Mouse (Mus musculus): ENCODE results near the gene Dgkh. TPM values are rescaled to one million over a fixed set of nuclear protein-coding genes. Genes with fewer than 3 reads are reported as not detected.

Gene Dgkh
- polyA plus RNA-seq, 1 experiment from 2014 or later = 0.94 TPM

- Histone ChIP-seq H3K9me3 (ENCODE audit: control insufficient read depth) (no peaks in the 10 kb centered on the region), H3K4me2 (replicated peaks; ENCODE audit: low read depth) (no peak overlapping the region), H3K27me3 (replicated peaks; ENCODE audit: control insufficient read depth, insufficient read depth, low read length) (no peaks in the 10 kb centered on the region), H3K9ac (ENCODE audit: low read depth, low read length) (no peak overlapping the region), H3K36me3 (ENCODE audit: control insufficient read depth, insufficient read depth) (no peaks in the 10 kb centered on the region), H3K27ac (ENCODE audit: low read depth, low read length) (no peak overlapping the region), H3K4me1 (replicated peaks; ENCODE audit: control insufficient read depth, insufficient read depth, low read length) (no peaks in the 10 kb centered on the region), H3K4me3 (ENCODE audit: low read depth, low read length) (no peak overlapping the region)
- TF ChIP-seq CTCF (IDR thresholded peaks at IDR 0.05; ENCODE audit: low read depth) = no peak
- ATAC-seq = no peak
- 88% methylated on average over 13 of the region's 13 CpGs for WGBS
These were observed 148.4 kb downstream of the Dgkh start for GRCm38 (mm10) chr14:78584222-78584621.

GRCm38 (mm10) chr14:78583168-78583567 is 149.4 kb downstream of the Dgkh start:
- Histone ChIP-seq H3K27ac (ENCODE audit: low read depth, low read length) (no peak overlapping the region), H3K9me3 (ENCODE audit: control insufficient read depth) (no peaks in the 10 kb centered on the region)
- no peak for TF ChIP-seq CTCF (IDR thresholded peaks at IDR 0.05; ENCODE audit: low read depth)

GRCm38 (mm10) chr14:78575899-78576298 is 156.7 kb downstream of the Dgkh start:
- Histone ChIP-seq H3K4me3 (ENCODE audit: low read depth, low read length) (no peak overlapping the region), H3K9ac (ENCODE audit: low read depth, low read length) (no peak overlapping the region), H3K4me2 (replicated peaks; ENCODE audit: low read depth) (no peak overlapping the region), H3K27ac (ENCODE audit: low read depth, low read length) (no peak overlapping the region), H3K4me1 (replicated peaks; ENCODE audit: control insufficient read depth, insufficient read depth, low read length) (no peaks in the 10 kb centered on the region), H3K36me3 (ENCODE audit: control insufficient read depth, insufficient read depth) (0 out of 2 replicates have a peak, but pooled peaks cover 6% of the 10 kb centered on the region), H3K27me3 (replicated peaks; ENCODE audit: control insufficient read depth, insufficient read depth, low read length) (no peaks in the 10 kb centered on the region), H3K9me3 (ENCODE audit: control insufficient read depth) (no peaks in the 10 kb centered on the region)
- ATAC-seq = no peak
- peak; percentile 39 for TF ChIP-seq CTCF (IDR thresholded peaks at IDR 0.05; ENCODE audit: low read depth)
- 75% methylated on average over 13 of the region's 13 CpGs for WGBS

More at GRCm38 (mm10) chr14:78583168-78583567, 149.4 kb downstream of the Dgkh start:
- no peak for ATAC-seq
- no peak overlapping the region for H3K4me2 ChIP-seq (replicated peaks; ENCODE audit: low read depth)
- no peaks in the 10 kb centered on the region for H3K4me1 ChIP-seq (replicated peaks; ENCODE audit: control insufficient read depth, insufficient read depth, low read length)
- no peaks in the 10 kb centered on the region for H3K27me3 ChIP-seq (replicated peaks; ENCODE audit: control insufficient read depth, insufficient read depth, low read length)
- no peak overlapping the region for H3K4me3 ChIP-seq (ENCODE audit: low read depth, low read length)
- no peaks in the 10 kb centered on the region for H3K36me3 ChIP-seq (ENCODE audit: control insufficient read depth, insufficient read depth)
- no peak overlapping the region for H3K9ac ChIP-seq (ENCODE audit: low read depth, low read length)

- Histone ChIP-seq H3K27ac (ENCODE audit: low read depth, low read length) (no peak overlapping the region), H3K4me3 (ENCODE audit: low read depth, low read length) (no peak overlapping the region), H3K36me3 (ENCODE audit: control insufficient read depth, insufficient read depth) (0 out of 2 replicates have a peak, but pooled peaks cover 5% of the 10 kb centered on the region), H3K4me2 (replicated peaks; ENCODE audit: low read depth) (no peak overlapping the region), H3K9ac (ENCODE audit: low read depth, low read length) (no peak overlapping the region), H3K4me1 (replicated peaks; ENCODE audit: control insufficient read depth, insufficient read depth, low read length) (no peaks in the 10 kb centered on the region), H3K27me3 (replicated peaks; ENCODE audit: control insufficient read depth, insufficient read depth, low read length) (no peaks in the 10 kb centered on the region), H3K9me3 (ENCODE audit: control insufficient read depth) (no peaks in the 10 kb centered on the region)
- TF ChIP-seq CTCF (IDR thresholded peaks at IDR 0.05; ENCODE audit: low read depth) = no peak
- ATAC-seq = no peak
- 87% methylated on average over 5 of the region's 5 CpGs for WGBS
These were observed 164.2 kb downstream of the Dgkh start for GRCm38 (mm10) chr14:78568410-78568809.

GRCm38 (mm10) chr14:78566431-78566830 is 166.1 kb downstream of the Dgkh start:
- 80% methylated on average over 4 of the region's 4 CpGs for WGBS
- Histone ChIP-seq H3K27me3 (replicated peaks; ENCODE audit: control insufficient read depth, insufficient read depth, low read length) (no peaks in the 10 kb centered on the region), H3K4me2 (replicated peaks; ENCODE audit: low read depth) (no peak overlapping the region), H3K27ac (ENCODE audit: low read depth, low read length) (no peak overlapping the region), H3K9ac (ENCODE audit: low read depth, low read length) (no peak overlapping the region), H3K4me1 (replicated peaks; ENCODE audit: control insufficient read depth, insufficient read depth, low read length) (no peaks in the 10 kb centered on the region), H3K4me3 (ENCODE audit: low read depth, low read length) (no peak overlapping the region), H3K36me3 (ENCODE audit: control insufficient read depth, insufficient read depth) (no peaks in the 10 kb centered on the region), H3K9me3 (ENCODE audit: control insufficient read depth) (no peaks in the 10 kb centered on the region)
- TF ChIP-seq CTCF (IDR thresholded peaks at IDR 0.05; ENCODE audit: low read depth) = no peak
- no peak for ATAC-seq

GRCm38 (mm10) chr14:78564292-78564691 is 168.3 kb downstream of the Dgkh start:
- Histone ChIP-seq H3K4me3 (ENCODE audit: low read depth, low read length) (no peak overlapping the region), H3K27me3 (replicated peaks; ENCODE audit: control insufficient read depth, insufficient read depth, low read length) (no peaks in the 10 kb centered on the region), H3K36me3 (ENCODE audit: control insufficient read depth, insufficient read depth) (no peaks in the 10 kb centered on the region), H3K4me2 (replicated peaks; ENCODE audit: low read depth) (no peak overlapping the region), H3K9me3 (ENCODE audit: control insufficient read depth) (no peaks in the 10 kb centered on the region), H3K9ac (ENCODE audit: low read depth, low read length) (no peak overlapping the region), H3K27ac (ENCODE audit: low read depth, low read length) (no peak overlapping the region), H3K4me1 (replicated peaks; ENCODE audit: control insufficient read depth, insufficient read depth, low read length) (no peaks in the 10 kb centered on the region)
- ATAC-seq = peak; percentile 77
- 43% methylated on average over 2 of the region's 2 CpGs for WGBS
- no peak for TF ChIP-seq CTCF (IDR thresholded peaks at IDR 0.05; ENCODE audit: low read depth)

- H3K4me1 ChIP-seq (replicated peaks; ENCODE audit: control insufficient read depth, insufficient read depth, low read length) = no peaks in the 10 kb centered on the region
- H3K9ac ChIP-seq (ENCODE audit: low read depth, low read length) = no peak overlapping the region
- no peak for TF ChIP-seq CTCF (IDR thresholded peaks at IDR 0.05; ENCODE audit: low read depth)
- H3K4me2 ChIP-seq (replicated peaks; ENCODE audit: low read depth) = no peak overlapping the region
- WGBS = 66% methylated on average over 7 of the region's 7 CpGs
- no peaks in the 10 kb centered on the region for H3K36me3 ChIP-seq (ENCODE audit: control insufficient read depth, insufficient read depth)
- H3K27me3 ChIP-seq (replicated peaks; ENCODE audit: control insufficient read depth, insufficient read depth, low read length) = no peaks in the 10 kb centered on the region
- no peak for ATAC-seq
- H3K4me3 ChIP-seq (ENCODE audit: low read depth, low read length) = no peak overlapping the region
- H3K27ac ChIP-seq (ENCODE audit: low read depth, low read length) = no peak overlapping the region
- no peaks in the 10 kb centered on the region for H3K9me3 ChIP-seq (ENCODE audit: control insufficient read depth)
These were observed 169.4 kb downstream of the Dgkh start for GRCm38 (mm10) chr14:78563211-78563610.
